Mouse (Mus musculus) liver, embryonic 13.5 days (tissue): Measurements from ENCODE around the gene Il11. TPM values are rescaled to one million over a fixed set of nuclear protein-coding genes. Genes with fewer than 3 reads are reported as not detected.

Source experiments
- ATAC-seq: fragments of 200-750 bp; cut with Nextera tagmentation; 2 replicates; pipeline ENCODE4 v1.8.0; 2017; ENCODE audit warnings: low read depth, mild to moderate bottlenecking, moderate number of reproducible peaks, moderate library complexity
- DNase-seq: peaks from one replicate; pipeline ENCODE4 v3.0.0; 2022
- H3K27ac ChIP-seq: fragments of 300-500 bp; sonication (generic); 2 replicates; pipeline ENCODE4 v1.5.1; 2015; ENCODE audit warnings: moderate library complexity, mild to moderate bottlenecking, inconsistent platforms
- H3K27me3 ChIP-seq: fragments of 300-500 bp; sonication (generic); 2 replicates; pipeline ENCODE4 v1.6.1; 2015; ENCODE audit warnings: mild to moderate bottlenecking, inconsistent platforms
- H3K36me3 ChIP-seq: fragments of 300-500 bp; sonication (generic); 2 replicates; pipeline ENCODE4 v1.6.1; 2015; ENCODE audit warnings: mild to moderate bottlenecking, inconsistent platforms
- H3K4me1 ChIP-seq: fragments of 300-500 bp; sonication (generic); replicated peaks from 2 replicates; pipeline ENCODE4 v1.6.1; 2015; ENCODE audit warnings: inconsistent platforms
- H3K4me2 ChIP-seq: fragments of 300-500 bp; sonication (generic); 2 replicates; pipeline ENCODE4 v1.6.1; 2015; ENCODE audit warnings: inconsistent platforms, mild to moderate bottlenecking, moderate library complexity
- H3K4me3 ChIP-seq: fragments of 300-500 bp; sonication (generic); replicated peaks from 2 replicates; pipeline ENCODE4 v1.5.1; 2015; ENCODE audit warnings: mild to moderate bottlenecking, inconsistent platforms
- H3K9ac ChIP-seq: fragments of 300-500 bp; sonication (generic); 2 replicates; pipeline ENCODE4 v1.6.1; 2015; ENCODE audit warnings: mild to moderate bottlenecking, inconsistent platforms
- H3K9me3 ChIP-seq: fragments of 300-500 bp; sonication (generic); replicated peaks from 2 replicates; pipeline ENCODE4 v1.6.1; 2016; ENCODE audit warnings: inconsistent platforms
- WGBS: fragments of 180-500 bp; shearing (Covaris S2); methylation state at CpG from one replicate; pipeline ENCODE4 v1.1.7; 2015; ENCODE audit not compliant: insufficient replicate concordance; 5-methylcytosine and 5-hydroxymethylcytosine counted together
- polyA plus RNA-seq: library from polyadenylated mRNA; unstranded; fragments of >200 nt; fragmentation: Nextera tagmentation; extraction: Ambion mirVana; gene quantifications from 2 replicates; pipeline ENCODE4 v1.2.1, GENCODE M21; 2015

Il11 gene
- polyA plus RNA-seq, 1 experiment from 2014 or later, result 0.05 TPM

GRCm38 (mm10) chr7:4782130-4782529 lies 529 bp downstream of the Il11 start:
- Histone ChIP-seq H3K27ac (no peak overlapping the region), H3K4me3 (no peak overlapping the region), H3K9me3 (no peaks in the 10 kb centered on the region), H3K36me3 (peaks cover 15% of the 10 kb centered on the region; the same call in 1 of the 2 replicates), H3K27me3 (peaks cover 55% of the 10 kb centered on the region), H3K4me1 (peaks cover 39% of the 10 kb centered on the region), H3K4me2 (no peak overlapping the region), H3K9ac (no peak overlapping the region)
- 37% methylated on average over 3 of the region's 3 CpGs for WGBS
- no peak for DNase-seq
- no peak for ATAC-seq

- Histone ChIP-seq H3K4me1 (peaks cover 39% of the 10 kb centered on the region), H3K9ac (no peak overlapping the region), H3K9me3 (no peaks in the 10 kb centered on the region), H3K36me3 (peaks cover 7% of the 10 kb centered on the region; the same call in 1 of the 2 replicates), H3K4me3 (no peak overlapping the region), H3K4me2 (no peak overlapping the region), H3K27ac (no peak overlapping the region), H3K27me3 (peaks cover 77% of the 10 kb centered on the region)
- 4% methylated on average over 5 of the region's 5 CpGs for WGBS
- DNase-seq (no peak), ATAC-seq (no peak)
Measured at GRCm38 (mm10) chr7:4779921-4780320, 2.7 kb downstream of the Il11 start.

GRCm38 (mm10) chr7:4777851-4778637 lies 4.6 kb downstream of the Il11 start:
- 15% methylated on average over 20 of the region's 20 CpGs for WGBS
- peaks cover 94% of the 10 kb centered on the region for H3K27me3 ChIP-seq
- DNase-seq, result no peak
- no peak overlapping the region for H3K9ac ChIP-seq
- ATAC-seq, result no peak
- no peaks in the 10 kb centered on the region for H3K36me3 ChIP-seq
- H3K9me3 ChIP-seq, result no peaks in the 10 kb centered on the region
- H3K4me1 ChIP-seq, result peaks cover 22% of the 10 kb centered on the region
- H3K4me2 ChIP-seq, result no peak overlapping the region
- H3K27ac ChIP-seq, result no peak overlapping the region
- no peak overlapping the region for H3K4me3 ChIP-seq

GRCm38 (mm10) chr7:4776861-4777830 lies 5.5 kb downstream of the Il11 start:
- Histone ChIP-seq H3K36me3 (no peaks in the 10 kb centered on the region), H3K4me3 (peak overlapping the region; percentile 44), H3K27ac (no peak overlapping the region), H3K4me1 (peaks cover 17% of the 10 kb centered on the region), H3K4me2 (peak overlapping the region; percentile 60), H3K9me3 (no peaks in the 10 kb centered on the region), H3K9ac (no peak overlapping the region), H3K27me3 (peaks cover 87% of the 10 kb centered on the region)
- WGBS, result 2% methylated on average over 54 of the region's 56 CpGs
- peak; percentile 55 for ATAC-seq
- no peak for DNase-seq

GRCm38 (mm10) chr7:4776131-4776530 lies 6.5 kb downstream of the Il11 start:
- ATAC-seq (no peak), DNase-seq (no peak)
- no peak overlapping the region for H3K9ac ChIP-seq
- H3K4me2 ChIP-seq, result no peak overlapping the region
- H3K4me3 ChIP-seq, result no peak overlapping the region
- H3K9me3 ChIP-seq, result no peaks in the 10 kb centered on the region
- H3K4me1 ChIP-seq, result peaks cover 17% of the 10 kb centered on the region
- 42% methylated on average over 10 of the region's 10 CpGs for WGBS
- peaks cover 83% of the 10 kb centered on the region for H3K27me3 ChIP-seq
- no peak overlapping the region for H3K27ac ChIP-seq
- no peaks in the 10 kb centered on the region for H3K36me3 ChIP-seq

GRCm38 (mm10) chr7:4771202-4771601 lies 11.5 kb downstream of the Il11 start, which contains the start of gene Fam71e2:
Fam71e2 (minus strand) TSS chr7:4771302.
- Histone ChIP-seq H3K4me2 (no peak within 1 kb of the TSS), H3K36me3 (no peaks in the 10 kb centered on the region), H3K4me1 (no peaks in the 10 kb centered on the region), H3K4me3 (no peak within 1 kb of the TSS), H3K9me3 (no peaks in the 10 kb centered on the region), H3K27ac (no peak within 1 kb of the TSS), H3K27me3 (peaks cover 47% of the 10 kb centered on the region), H3K9ac (no peak within 1 kb of the TSS)
- WGBS, result 48% methylated on average over 3 of the region's 5 CpGs
- DNase-seq (no peak), ATAC-seq (no peak)

GRCm38 (mm10) chr7:4764946-4765710 lies 17.5 kb downstream of the Il11 start:
- H3K4me2 ChIP-seq, result no peak overlapping the region
- WGBS, result 30% methylated on average over 4 of the region's 4 CpGs
- DNase-seq, result no peak

GRCm38 (mm10) chr7:4759670-4760069 lies 23.0 kb downstream of the Il11 start:
- H3K4me1 ChIP-seq, result no peaks in the 10 kb centered on the region
- WGBS, result 50% methylated on average over 1 of the region's 1 CpGs

More at GRCm38 (mm10) chr7:4764946-4765710, 17.5 kb downstream of the Il11 start:
- peaks cover 40% of the 10 kb centered on the region for H3K27me3 ChIP-seq
- H3K9ac ChIP-seq, result 0 out of 2 replicates have a peak overlapping the region, but pooled peaks have one; percentile 23
- H3K4me1 ChIP-seq, result no peaks in the 10 kb centered on the region
- no peak for ATAC-seq
- H3K36me3 ChIP-seq, result no peaks in the 10 kb centered on the region
- no peaks in the 10 kb centered on the region for H3K9me3 ChIP-seq
- H3K27ac ChIP-seq, result no peak overlapping the region
- no peak overlapping the region for H3K4me3 ChIP-seq

GRCm38 (mm10) chr7:4752821-4753570 lies 29.7 kb downstream of the Il11 start, which contains the start of gene Cox6b2:
Cox6b2 (minus strand) TSS chr7:4753094.
- ATAC-seq (peak; percentile 82), DNase-seq (peak; percentile 92)
- Histone ChIP-seq H3K27ac (peak within 1 kb of the TSS; percentile 99), H3K4me3 (peak within 1 kb of the TSS; percentile 71), H3K4me1 (peaks cover 53% of the 10 kb centered on the region), H3K36me3 (peaks cover 20% of the 10 kb centered on the region), H3K4me2 (peak within 1 kb of the TSS; percentile 88), H3K9ac (peak within 1 kb of the TSS; percentile 81), H3K27me3 (0 out of 2 replicates have a peak, but pooled peaks cover 2% of the 10 kb centered on the region), H3K9me3 (no peaks in the 10 kb centered on the region)
- WGBS, result 3% methylated on average over 24 of the region's 24 CpGs

More at GRCm38 (mm10) chr7:4759670-4760069, 23.0 kb downstream of the Il11 start:
- DNase-seq, result no peak
- Histone ChIP-seq H3K27ac (no peak overlapping the region), H3K9ac (no peak overlapping the region), H3K4me2 (no peak overlapping the region), H3K4me3 (no peak overlapping the region), H3K36me3 (no peaks in the 10 kb centered on the region), H3K27me3 (peaks cover 34% of the 10 kb centered on the region), H3K9me3 (no peaks in the 10 kb centered on the region)
- ATAC-seq, result no peak
